Comparison of ENCODE assay signal across 28 mouse cellular contexts in the genomic region with DNA sequence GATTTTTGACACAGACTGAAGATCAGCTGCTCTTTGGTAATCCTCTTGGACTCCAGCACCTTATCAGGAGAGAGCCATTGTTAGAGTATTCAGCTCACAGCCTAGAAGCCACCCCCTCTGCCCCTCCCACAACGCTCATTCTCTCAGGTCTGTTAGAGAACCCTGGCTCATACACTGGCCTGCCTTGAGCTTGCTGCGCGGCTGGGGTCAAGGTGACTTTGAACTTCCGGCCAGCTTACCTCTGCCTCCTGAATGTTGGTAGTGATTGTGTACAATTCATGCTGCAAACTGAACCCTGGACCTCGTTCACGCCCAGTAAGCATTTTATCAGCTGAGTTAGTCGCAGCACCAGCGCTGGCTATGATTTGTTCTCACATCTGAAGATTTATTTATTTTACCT. TPM values are rescaled to one million over a fixed set of nuclear protein-coding genes. Genes with fewer than 3 reads are reported as not detected.
"Had no signal": no experiment of that assay in that cellular context is flagged by ENCODE, and none has a peak within 500 bp of the region (broad histone marks: within the 10 kb centered on the region; RNA-seq: fewer than 3 reads in every experiment).

No protein-coding gene starts in this region.

- H3K27ac ChIP-seq: limb, embryonic 10.5 days; limb, embryonic 13.5 days; liver, embryonic 13.5 days; lung, embryonic 15.5 days had no signal

- H3K27me3 ChIP-seq: limb, embryonic 13.5 days; liver, embryonic 13.5 days; lung, embryonic 15.5 days had no signal

- H3K9me3 ChIP-seq: limb, embryonic 10.5 days; limb, embryonic 13.5 days; liver, embryonic 13.5 days; lung, embryonic 15.5 days had no signal

- H3K9ac ChIP-seq: limb, embryonic 13.5 days; liver, embryonic 13.5 days; lung, embryonic 15.5 days had no signal

- H3K4me1 ChIP-seq: limb, embryonic 10.5 days; limb, embryonic 13.5 days; liver, embryonic 13.5 days; lung, embryonic 15.5 days had no signal

- H3K36me3 ChIP-seq: limb, embryonic 10.5 days; limb, embryonic 13.5 days; liver, embryonic 13.5 days; lung, embryonic 15.5 days had no signal

- H3K4me2 ChIP-seq: limb, embryonic 13.5 days; liver, embryonic 13.5 days; lung, embryonic 15.5 days; midbrain, embryonic 11.5 days had no signal

- DNase-seq: kidney, adult 18-20 months; kidney, adult 9 months; kidney, postnatal 14 days; kidney, postnatal 4 days; liver; liver, embryonic 13.5 days; lung, postnatal 10 days; lung, postnatal 4 days; midbrain, embryonic 14.5 days; thymus, postnatal 25 days had no signal

- H3K4me3 ChIP-seq: limb, embryonic 10.5 days; limb, embryonic 13.5 days; liver, embryonic 13.5 days; lung, embryonic 15.5 days had no signal

RNA-seq across cellular contexts. Expression of a gene that starts 5.6 kb away (rescaled TPM):
- total RNA-seq: layer of hippocampus, adult 18-20 months; layer of hippocampus, postnatal 14 days; left cerebral cortex, adult 8-10 months; left cerebral cortex, postnatal 25 days; megakaryocyte progenitor cell, adult 5-6 weeks; megakaryocyte-erythroid progenitor cell, adult 5-6 weeks; midbrain, postnatal 0 days had no signal
- polyA plus RNA-seq: kidney, embryonic 16.5 days; limb, embryonic 10.5 days; limb, embryonic 13.5 days; liver, embryonic 13.5 days; liver, embryonic 16.5 days; lung, embryonic 15.5 days; midbrain, embryonic 11.5 days; midbrain, embryonic 14.5 days; midbrain, postnatal 0 days; neural tube, embryonic 11.5 days; neural tube, embryonic 14.5 days; small intestine, adult 2 months; spleen, adult 2 months had no signal

RNA-seq across cellular contexts. Expression of a gene that starts 11.2 kb away (rescaled TPM):
- total RNA-seq: layer of hippocampus, adult 18-20 months; layer of hippocampus, postnatal 14 days; left cerebral cortex, adult 8-10 months; left cerebral cortex, postnatal 25 days; megakaryocyte progenitor cell, adult 5-6 weeks; megakaryocyte-erythroid progenitor cell, adult 5-6 weeks; midbrain, postnatal 0 days had no signal
- polyA plus RNA-seq: limb, embryonic 10.5 days; limb, embryonic 13.5 days; liver, embryonic 13.5 days; midbrain, embryonic 11.5 days; midbrain, embryonic 14.5 days; midbrain, postnatal 0 days; neural tube, embryonic 11.5 days; neural tube, embryonic 14.5 days; small intestine, adult 2 months had no signal

RNA-seq across cellular contexts. Expression of a gene that starts 23.8 kb away (rescaled TPM):
- total RNA-seq: layer of hippocampus, adult 18-20 months; layer of hippocampus, postnatal 14 days; left cerebral cortex, adult 8-10 months; left cerebral cortex, postnatal 25 days; megakaryocyte progenitor cell, adult 5-6 weeks; megakaryocyte-erythroid progenitor cell, adult 5-6 weeks; midbrain, postnatal 0 days had no signal
- polyA plus RNA-seq: kidney, embryonic 16.5 days; limb, embryonic 10.5 days; limb, embryonic 13.5 days; liver, embryonic 13.5 days; liver, embryonic 16.5 days; lung, embryonic 15.5 days; midbrain, embryonic 11.5 days; midbrain, embryonic 14.5 days; midbrain, postnatal 0 days; neural tube, embryonic 11.5 days; neural tube, embryonic 14.5 days; small intestine, adult 2 months; spleen, adult 2 months; thymus, postnatal 0 days had no signal

RNA-seq across cellular contexts. Expression of a gene that starts 32.7 kb away (rescaled TPM):
- total RNA-seq: layer of hippocampus, adult 18-20 months; layer of hippocampus, postnatal 14 days; left cerebral cortex, adult 8-10 months; left cerebral cortex, postnatal 25 days; megakaryocyte progenitor cell, adult 5-6 weeks; megakaryocyte-erythroid progenitor cell, adult 5-6 weeks; midbrain, postnatal 0 days had no signal
- polyA plus RNA-seq: kidney, embryonic 16.5 days; limb, embryonic 10.5 days; limb, embryonic 13.5 days; liver, embryonic 13.5 days; liver, embryonic 16.5 days; lung, embryonic 15.5 days; midbrain, embryonic 11.5 days; midbrain, embryonic 14.5 days; midbrain, postnatal 0 days; neural tube, embryonic 11.5 days; neural tube, embryonic 14.5 days; small intestine, adult 2 months; spleen, adult 2 months; thymus, postnatal 0 days had no signal

RNA-seq across cellular contexts. Expression of a gene that starts 42.3 kb away (rescaled TPM):
- total RNA-seq: layer of hippocampus, adult 18-20 months; layer of hippocampus, postnatal 14 days; left cerebral cortex, adult 8-10 months; left cerebral cortex, postnatal 25 days; megakaryocyte progenitor cell, adult 5-6 weeks; megakaryocyte-erythroid progenitor cell, adult 5-6 weeks; midbrain, postnatal 0 days had no signal
- polyA plus RNA-seq: kidney, embryonic 16.5 days; limb, embryonic 10.5 days; limb, embryonic 13.5 days; liver, embryonic 13.5 days; liver, embryonic 16.5 days; lung, embryonic 15.5 days; midbrain, embryonic 11.5 days; midbrain, embryonic 14.5 days; midbrain, postnatal 0 days; neural tube, embryonic 11.5 days; neural tube, embryonic 14.5 days; small intestine, adult 2 months; spleen, adult 2 months had no signal
